In genomic region chr5:118510969-118511368, GRCm38 (mm10) we compare ENCODE assay signal across 24 mouse cellular contexts.
"Had no signal": no experiment of that assay in that cellular context is flagged by ENCODE, and none has a peak within 500 bp of the region (broad histone marks: within the 10 kb centered on the region; RNA-seq: fewer than 3 reads in every experiment).

No protein-coding gene starts in this region.

- H3K9me3 ChIP-seq: kidney, embryonic 15.5 days; limb, embryonic 10.5 days; limb, embryonic 13.5 days; liver, embryonic 12.5 days; liver, embryonic 15.5 days; lung, embryonic 15.5 days; megakaryocyte, embryonic 14.5 days; midbrain, embryonic 10.5 days; midbrain, embryonic 13.5 days; neural tube, embryonic 13.5 days had no signal

- DNase-seq: kidney, adult 8-10 months; kidney, postnatal 10 days; kidney, postnatal 36 days; liver; lung, adult 18-20 months; lung, postnatal 10 days; lung, postnatal 36 days; retina, postnatal 1 day; right cerebral cortex, postnatal 25 days; spleen, adult 18-20 months; thymus, adult 2 months; thymus, postnatal 14 days; thymus, postnatal 4 days had no signal

- H3K36me3 ChIP-seq: kidney, embryonic 15.5 days; limb, embryonic 10.5 days; limb, embryonic 13.5 days; liver, embryonic 12.5 days; liver, embryonic 15.5 days; lung, embryonic 15.5 days; midbrain, embryonic 10.5 days; midbrain, embryonic 13.5 days; neural tube, embryonic 13.5 days had no signal

- H3K27ac ChIP-seq: kidney, embryonic 15.5 days; liver, embryonic 12.5 days; liver, embryonic 15.5 days; lung, embryonic 15.5 days; midbrain, embryonic 10.5 days; midbrain, embryonic 13.5 days; neural tube, embryonic 13.5 days had no signal

- H3K4me3 ChIP-seq: kidney, embryonic 15.5 days; limb, embryonic 10.5 days; limb, embryonic 13.5 days; liver, embryonic 12.5 days; liver, embryonic 15.5 days; lung, embryonic 15.5 days; megakaryocyte, embryonic 14.5 days; midbrain, embryonic 10.5 days; midbrain, embryonic 13.5 days; myocyte; neural tube, embryonic 13.5 days had no signal

- H3K9ac ChIP-seq: kidney, embryonic 15.5 days; limb, embryonic 13.5 days; liver, embryonic 12.5 days; liver, embryonic 15.5 days; lung, embryonic 15.5 days; midbrain, embryonic 13.5 days; neural tube, embryonic 13.5 days had no signal
